Mouse (Mus musculus) yolk sac, embryonic 10.5 days (tissue): ENCODE measurements around the gene Lrrc41.

ENCODE experiments used
- DNase-seq: peaks from one replicate; pipeline ENCODE4 v3.0.0-alpha.2; 2017; ENCODE audit warnings: low spot score

The Lrrc41 gene

GRCm38 (mm10) chr4:116074861-116075620, at the start of gene Lrrc41, which contains the start of gene Uqcrh:
TSS of gene Lrrc41 (plus strand) at chr4:116075269.
TSS of gene Uqcrh (minus strand) at chr4:116075071.
- DNase-seq = peak; percentile 94

DNA sequence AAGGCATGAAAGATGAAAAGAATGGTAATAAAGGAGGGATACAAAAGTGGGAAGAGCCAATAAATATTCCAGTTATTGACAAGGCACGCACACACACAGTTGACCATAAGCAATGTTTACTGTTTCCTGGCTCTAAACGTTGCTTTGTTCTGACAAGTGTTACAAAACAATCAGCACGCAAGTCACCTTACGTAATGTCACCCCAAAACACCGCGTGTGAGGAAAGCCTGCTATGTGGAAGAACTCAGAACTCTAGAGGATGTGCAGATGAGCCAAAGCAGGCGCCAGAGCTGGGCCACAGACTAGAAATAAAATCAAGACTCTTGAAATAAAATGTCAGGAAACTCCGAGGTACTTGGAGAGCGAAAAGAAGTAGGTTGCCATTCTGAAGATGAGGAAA, 42.2 kb upstream of the Lrrc41 start:
- no peak for DNase-seq

DNA sequence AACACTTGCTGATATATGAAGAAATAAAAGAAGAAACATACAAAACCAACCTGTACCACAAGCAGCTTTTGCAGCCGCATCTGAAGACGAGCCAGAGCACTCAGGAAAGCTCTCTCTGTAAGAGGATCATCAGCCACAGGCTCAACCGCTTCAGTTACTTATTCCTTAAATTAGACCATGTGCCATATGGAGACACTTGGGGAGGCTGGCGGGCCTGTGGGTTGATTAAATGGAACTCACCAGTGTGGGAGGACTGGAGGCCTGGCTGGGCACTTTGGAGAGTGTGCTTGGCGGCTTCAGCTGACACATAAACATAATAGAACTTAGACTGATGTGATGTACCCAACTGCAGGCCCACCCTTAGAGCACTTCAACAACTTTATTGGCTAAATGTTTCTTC, 41.7 kb upstream of the Lrrc41 start:
- no peak for DNase-seq

GRCm38 (mm10) chr4:116040466-116040865, 34.6 kb upstream of the Lrrc41 start:
- DNase-seq = peak; percentile 78

- no peak for DNase-seq
These were observed 32.9 kb upstream of the Lrrc41 start for GRCm38 (mm10) chr4:116042186-116042585.

DNA sequence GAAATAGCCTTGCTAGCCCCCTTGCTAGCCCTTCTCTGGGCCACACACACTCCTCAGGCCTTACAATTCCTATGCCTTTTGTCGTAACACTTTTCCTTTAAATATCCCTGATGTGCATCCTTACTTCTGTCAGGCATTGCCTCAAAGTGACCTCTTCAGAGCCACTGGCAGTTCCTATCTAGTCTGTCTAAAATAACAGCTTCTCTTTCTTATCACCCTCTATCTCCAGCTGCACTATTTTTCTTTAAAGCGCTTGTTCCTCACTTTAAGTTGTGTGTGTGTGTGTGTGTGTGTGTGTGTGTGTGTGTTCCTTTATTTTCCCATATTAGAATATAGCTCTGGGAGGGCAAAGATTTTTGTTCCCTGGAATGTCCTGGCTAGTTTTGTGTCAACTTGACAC, 28.5 kb upstream of the Lrrc41 start:
- DNase-seq = no peak

DNA sequence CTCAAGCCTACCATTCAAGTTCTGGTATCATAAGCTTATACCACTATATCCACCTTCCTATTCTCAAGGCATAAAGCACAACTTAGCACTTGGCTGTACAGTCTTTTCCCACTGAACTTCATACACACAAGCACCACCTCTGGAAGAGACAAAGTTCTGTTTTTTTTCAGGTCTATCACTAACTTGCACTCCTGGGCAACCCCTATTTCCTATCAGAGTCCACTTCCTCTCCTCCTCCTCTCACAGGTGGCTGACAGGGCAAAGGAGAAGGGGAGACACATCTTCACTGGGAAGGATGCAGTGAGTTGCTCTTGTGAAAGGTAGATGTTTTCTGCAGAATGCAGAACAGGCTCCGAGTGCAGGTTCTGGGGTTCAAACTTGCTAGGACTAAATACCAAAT, 27.4 kb upstream of the Lrrc41 start:
- no peak for DNase-seq

DNA sequence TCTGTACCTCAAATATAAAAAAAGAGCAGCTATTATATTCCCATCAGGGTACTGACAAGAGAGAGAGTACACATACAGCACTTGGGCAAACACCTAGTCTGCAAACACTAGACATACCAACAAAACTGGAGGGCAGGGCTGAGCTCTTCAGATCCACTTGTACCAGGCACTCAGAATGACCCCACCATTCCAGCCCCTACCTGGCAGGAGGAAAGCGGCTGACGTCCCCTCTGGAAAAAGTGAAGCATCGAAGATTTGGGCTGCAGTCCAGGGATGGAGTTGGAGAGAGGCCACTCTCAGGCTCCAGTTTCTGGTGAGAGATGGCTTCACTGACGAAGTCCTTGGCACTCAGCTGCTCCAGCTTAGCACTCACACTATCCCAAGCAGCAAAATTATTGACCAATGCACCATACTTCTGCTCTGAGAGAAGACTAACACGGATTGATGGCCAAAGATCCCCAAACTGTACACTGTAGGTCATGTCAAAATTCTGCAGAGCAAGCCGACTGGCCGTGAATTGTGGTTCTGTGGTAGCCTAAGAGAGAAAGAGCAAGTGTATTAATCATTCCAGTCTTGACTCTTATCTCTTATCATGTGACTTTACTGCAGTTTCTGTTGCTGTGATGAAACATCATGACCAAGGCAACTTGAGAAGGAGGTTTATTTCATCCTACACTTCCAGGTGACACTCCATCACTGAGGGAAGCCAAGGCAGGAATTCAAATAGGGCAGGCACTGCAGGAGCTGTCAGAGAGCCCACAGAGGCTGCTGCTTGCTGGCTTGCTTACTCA, 26.7 kb upstream of the Lrrc41 start:
- DNase-seq = no peak

- no peak for DNase-seq
These were observed 25.9 kb upstream of the Lrrc41 start for GRCm38 (mm10) chr4:116049211-116049610.

DNA sequence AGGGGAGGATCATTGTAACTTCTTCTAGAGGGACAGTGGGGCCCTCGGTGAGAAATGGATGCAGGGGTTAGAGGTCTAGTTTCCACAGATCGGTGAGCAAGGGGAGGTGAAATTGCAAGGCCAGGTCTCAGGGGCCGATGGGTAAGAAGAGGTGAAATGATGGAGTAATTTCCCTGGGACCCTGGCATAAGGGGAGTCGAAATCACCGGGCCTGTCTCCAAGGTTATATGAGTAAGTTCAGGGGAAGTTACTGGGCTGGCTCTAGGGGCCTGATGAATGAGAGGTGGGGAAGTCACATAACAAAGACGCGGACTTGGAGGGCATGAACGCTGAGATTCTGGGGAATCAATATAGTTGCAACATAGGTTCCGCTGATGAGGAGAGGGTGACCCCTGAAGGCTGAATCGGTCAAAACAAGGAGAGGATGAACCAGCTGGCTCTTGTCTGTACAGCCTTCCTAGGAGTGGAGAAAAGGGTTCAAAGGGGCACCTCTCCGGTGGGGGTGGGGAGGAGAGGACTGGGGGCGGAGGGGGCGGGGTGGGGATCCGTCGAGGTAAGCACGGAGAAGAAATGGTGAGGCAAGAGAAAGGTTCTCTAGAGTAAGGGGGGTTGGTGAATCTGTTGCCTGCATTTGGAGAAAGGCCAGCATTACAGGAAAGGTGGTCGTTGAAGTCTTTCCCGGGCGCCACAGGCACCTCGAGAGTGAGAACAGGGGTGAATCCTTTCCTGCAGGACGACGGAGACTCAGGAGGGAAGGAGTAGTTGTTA, 22.4 kb upstream of the Lrrc41 start:
- peak; percentile 83 for DNase-seq

- peak; percentile 94 for DNase-seq
These were observed 21.6 kb upstream of the Lrrc41 start, which contains the start of gene Nsun4 for GRCm38 (mm10) chr4:116053399-116053961. TSS of gene Nsun4 (minus strand) at chr4:116053876.

- no peak for DNase-seq
These were observed 17.5 kb upstream of the Lrrc41 start for GRCm38 (mm10) chr4:116057559-116057958.

DNA sequence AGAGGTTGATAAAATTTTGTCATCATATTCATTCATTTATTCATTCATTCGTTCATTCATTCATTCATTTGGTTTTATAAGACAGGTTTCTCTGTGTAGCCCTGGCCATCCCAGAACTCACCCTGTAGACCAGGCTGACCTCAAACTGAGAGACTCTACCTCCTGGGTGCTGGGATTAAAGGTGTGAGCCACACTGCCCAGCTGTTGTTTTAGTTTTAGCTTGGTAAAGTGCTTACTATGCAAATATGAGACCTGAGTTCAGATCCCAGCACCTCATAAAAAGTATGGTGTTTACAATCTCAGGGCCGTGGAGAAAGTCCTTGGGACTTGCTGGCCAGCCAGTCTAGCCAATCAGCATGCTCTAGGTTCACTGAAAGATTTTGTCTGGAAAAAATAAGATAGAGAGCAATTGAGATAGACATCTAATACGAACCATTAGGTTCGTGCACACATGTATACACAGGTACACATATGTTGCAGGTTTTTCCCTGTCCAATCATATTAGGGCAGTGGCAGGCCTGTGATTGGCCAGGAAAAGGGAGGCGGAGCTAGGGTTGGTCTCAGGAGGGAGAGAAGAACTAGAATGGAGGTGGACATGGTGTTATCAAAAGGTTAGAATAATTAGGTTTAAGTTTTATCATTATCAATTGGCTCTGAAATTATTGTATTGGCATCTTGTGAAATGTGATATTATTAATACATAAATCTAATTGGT, 15.9 kb upstream of the Lrrc41 start:
- DNase-seq = no peak

- no peak for DNase-seq
These were observed 11.2 kb upstream of the Lrrc41 start for GRCm38 (mm10) chr4:116063855-116064254.

DNA sequence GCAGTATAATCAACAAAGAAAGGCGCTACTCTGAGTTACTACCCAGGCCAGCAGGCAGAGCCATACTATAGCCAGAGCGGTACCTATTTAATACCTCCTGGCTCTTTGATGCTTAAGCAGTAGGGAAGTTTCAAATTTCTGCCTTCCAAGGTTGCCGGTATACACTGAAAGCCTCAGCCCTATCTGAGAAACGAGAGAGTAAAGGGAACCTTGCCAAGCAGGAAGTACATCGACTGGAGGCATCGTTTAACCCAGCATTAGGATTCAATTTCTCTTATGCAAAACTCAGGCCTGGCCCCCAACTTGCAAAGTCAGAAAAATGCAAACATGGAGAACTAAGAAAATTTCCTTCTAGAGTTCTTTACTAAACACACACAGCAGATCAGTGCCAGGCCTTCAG, 5.0 kb upstream of the Lrrc41 start:
- DNase-seq = no peak

DNA sequence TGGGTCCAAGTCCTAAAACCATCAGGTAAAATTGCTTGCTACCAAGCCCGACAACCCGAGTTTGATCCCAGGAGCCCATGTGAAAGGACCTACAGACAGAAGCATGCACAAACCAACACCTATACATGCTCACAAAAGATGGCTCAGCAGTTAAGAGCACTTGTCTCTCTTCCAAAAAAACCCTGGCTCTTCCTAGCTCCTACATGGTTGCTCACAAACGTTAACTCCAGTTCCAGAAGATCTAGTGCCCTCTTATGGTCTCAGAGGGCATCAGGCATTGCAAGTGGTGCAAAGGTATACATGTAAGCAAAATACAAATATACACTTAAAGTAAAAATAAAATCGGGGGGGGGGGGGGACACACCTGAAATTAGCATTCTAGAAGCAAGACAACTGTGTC, 1.9 kb upstream of the Lrrc41 start:
- no peak for DNase-seq

DNA sequence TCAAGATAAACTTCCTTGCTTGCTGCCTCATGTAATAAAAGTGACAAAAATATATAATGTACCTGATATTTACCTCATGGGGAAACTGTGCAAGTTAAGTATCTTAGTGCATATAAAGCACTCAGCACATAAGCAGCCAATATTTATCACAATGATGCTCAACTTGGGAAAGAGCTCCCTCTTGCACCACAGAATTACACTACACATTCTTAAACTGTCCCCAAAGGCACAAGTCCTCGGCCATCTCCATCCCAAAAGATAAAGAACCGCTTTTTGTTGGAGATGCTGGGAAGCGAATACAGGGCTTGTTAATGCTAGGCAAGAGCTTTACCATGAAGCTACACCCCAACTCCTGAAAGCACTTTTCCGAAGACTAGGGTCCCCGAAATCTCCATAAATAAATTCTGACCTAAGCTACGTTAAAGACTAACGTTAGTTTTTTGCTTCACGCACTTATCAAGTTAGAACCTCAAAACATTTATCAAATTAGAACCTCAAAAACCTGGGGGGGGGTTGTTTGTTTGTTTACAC, 859 bp upstream of the Lrrc41 start:
- peak; percentile 30 for DNase-seq

DNA sequence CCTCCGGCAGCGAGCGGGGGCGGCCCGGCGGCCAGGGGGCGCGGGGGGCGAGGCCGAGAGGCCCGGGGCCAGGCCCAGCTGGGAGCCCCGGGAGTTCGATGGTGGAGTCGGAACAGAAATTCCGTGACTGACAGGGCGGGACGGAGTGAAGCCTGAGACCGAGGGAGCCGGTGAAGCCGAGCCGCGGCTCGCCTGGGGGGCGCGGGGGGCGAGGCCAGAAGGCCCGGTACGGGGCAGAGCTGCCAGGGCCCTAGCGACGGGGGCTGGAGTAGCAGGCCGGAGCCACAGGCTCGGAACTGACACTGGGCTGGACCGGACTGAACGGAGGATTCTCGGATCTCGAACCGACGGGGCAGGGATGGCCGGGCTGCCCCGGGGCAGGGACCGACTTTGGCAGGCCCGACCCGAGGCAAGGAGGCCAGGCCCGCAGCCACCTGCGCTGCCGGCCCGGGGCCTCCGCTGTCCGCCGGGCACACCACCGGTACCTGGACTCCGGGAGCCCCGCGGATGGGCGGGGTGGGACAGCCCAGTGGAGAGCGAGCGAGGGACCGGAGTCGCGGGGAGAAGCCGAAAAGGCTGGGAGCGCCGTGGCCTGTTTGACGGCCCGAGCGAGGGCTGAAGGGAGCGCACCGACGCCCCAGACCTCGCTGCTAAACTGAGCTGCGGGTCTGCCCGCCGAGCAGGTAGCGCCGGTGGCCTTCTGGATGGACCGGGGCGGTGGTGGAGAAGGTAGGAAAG, 731 bp downstream of the Lrrc41 start:
- DNase-seq = peak; percentile 79

- peak; percentile 67 for DNase-seq
These were observed 1.5 kb downstream of the Lrrc41 start for GRCm38 (mm10) chr4:116076369-116077231.
